Mouse (Mus musculus) frontal cortex, adult (tissue): ENCODE measurements around the gene Klhl30.
A peak's percentile ranks its signal among the peaks of the same experiment; 100 is the strongest.

Experiments used
- ATAC-seq: cut with Nextera tagmentation; 2 replicates; pipeline ENCODE4 v1.9.2; 2017; ENCODE audit warnings: mild to moderate bottlenecking, moderate library complexity, mixed read lengths; ENCODE audit not compliant: low TSS enrichment

The Klhl30 gene

GRCm38 (mm10) chr1:91350841-91351240 is at the start of gene Klhl30:
Klhl30 (plus strand) TSS chr1:91351016.
- no peak for ATAC-seq

- no peak for ATAC-seq
Measured at GRCm38 (mm10) chr1:91301206-91301920, 49.5 kb upstream of the Klhl30 start.

DNA sequence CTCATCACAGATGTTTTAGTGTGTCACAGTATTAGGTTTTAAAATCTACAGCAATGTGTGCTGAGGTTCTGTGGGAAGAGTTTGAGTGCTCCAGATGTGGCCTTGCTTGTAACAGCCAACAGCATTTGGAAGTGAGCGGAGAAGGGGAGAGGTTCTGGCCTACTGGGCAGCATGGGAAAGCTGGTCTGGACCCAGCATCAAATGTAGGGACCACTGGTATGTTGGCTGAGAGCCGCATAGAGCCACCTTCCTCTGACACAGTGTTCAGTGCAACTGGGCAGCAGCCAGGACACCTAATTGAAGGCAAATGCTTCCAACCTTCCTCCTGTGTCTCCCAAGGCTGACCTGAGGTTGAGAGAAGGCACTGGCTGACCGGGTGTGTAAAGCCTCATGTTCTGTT is 48.8 kb upstream of the Klhl30 start:
- ATAC-seq, result no peak

DNA sequence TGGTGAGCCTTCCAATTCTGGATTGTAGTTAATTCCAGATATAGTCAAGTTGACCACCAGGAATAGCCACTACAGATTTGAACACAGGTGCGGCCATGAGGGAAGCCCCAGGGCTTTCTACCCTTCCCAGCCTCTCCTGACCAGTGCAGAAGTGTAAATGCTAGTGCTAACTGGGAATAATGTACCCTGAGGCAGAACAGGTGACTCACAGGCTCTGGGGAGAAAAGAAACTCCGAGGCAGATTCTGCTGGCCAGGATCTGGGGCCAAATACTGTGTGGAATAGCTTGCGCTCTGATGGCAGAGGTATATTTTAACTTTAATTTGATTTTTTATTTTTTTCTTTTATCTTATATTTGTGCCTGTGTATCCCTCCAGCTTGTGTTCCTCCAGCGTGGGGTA is 46.2 kb upstream of the Klhl30 start:
- no peak for ATAC-seq

- ATAC-seq, result no peak
Measured at GRCm38 (mm10) chr1:91309366-91310085, 41.3 kb upstream of the Klhl30 start.

- no peak for ATAC-seq
Measured at GRCm38 (mm10) chr1:91312273-91312672, 38.5 kb upstream of the Klhl30 start.

DNA sequence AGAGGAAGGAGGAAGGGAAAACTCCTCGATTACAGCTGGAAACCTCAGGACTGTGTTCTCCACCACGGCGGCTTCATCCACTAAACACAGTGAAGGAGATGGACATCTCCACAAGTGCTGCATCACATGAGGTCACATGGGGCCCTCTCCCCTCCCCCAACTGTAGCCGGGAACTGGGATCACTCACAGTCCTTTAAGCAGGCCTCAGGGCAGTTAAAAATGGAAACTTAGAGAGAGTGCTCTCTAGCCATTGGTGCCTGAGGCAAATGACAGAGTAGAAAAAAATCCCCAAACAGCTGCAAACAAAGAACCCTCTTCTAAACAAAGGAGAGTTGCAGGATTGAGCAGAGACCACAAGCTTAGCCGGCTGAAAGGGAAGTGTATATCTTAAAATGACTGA is 37.6 kb upstream of the Klhl30 start:
- no peak for ATAC-seq

GRCm38 (mm10) chr1:91317656-91318055 is 33.2 kb upstream of the Klhl30 start:
- ATAC-seq, result no peak

GRCm38 (mm10) chr1:91321760-91322438 is 28.9 kb upstream of the Klhl30 start, which contains the start of gene Espnl:
Espnl (plus strand) TSS chr1:91322075.
- no peak for ATAC-seq

GRCm38 (mm10) chr1:91324646-91325045 is 26.2 kb upstream of the Klhl30 start:
- no peak for ATAC-seq

DNA sequence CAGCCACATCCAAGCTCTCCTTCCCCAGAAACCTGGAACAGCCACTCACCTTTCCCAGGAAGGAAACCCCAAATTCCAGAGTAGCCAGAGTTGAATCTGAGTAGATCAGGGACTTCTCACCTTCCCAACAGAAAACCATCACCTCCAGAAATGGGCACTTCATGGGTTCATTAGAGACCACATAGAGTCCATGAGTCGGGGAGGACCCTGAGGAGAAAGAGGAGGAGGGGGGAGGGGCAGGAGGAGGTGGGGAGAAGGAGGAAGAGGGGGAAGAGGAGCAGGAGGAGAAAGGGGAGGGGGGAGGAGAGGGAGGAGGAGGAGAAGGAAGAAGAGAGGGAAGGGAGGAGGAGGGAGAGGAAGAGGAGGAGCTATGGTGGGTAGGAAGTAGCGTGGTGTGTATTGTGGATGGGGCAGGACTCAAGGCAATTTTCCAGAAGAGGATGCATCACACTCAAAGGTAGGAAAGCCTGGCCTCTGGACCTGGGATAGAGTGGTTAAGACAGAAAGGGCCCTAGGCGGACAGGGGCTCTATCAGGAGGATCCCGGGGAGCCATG is 25.3 kb upstream of the Klhl30 start:
- no peak for ATAC-seq

GRCm38 (mm10) chr1:91332102-91332501 is 18.7 kb upstream of the Klhl30 start:
- ATAC-seq, result peak; percentile 90

DNA sequence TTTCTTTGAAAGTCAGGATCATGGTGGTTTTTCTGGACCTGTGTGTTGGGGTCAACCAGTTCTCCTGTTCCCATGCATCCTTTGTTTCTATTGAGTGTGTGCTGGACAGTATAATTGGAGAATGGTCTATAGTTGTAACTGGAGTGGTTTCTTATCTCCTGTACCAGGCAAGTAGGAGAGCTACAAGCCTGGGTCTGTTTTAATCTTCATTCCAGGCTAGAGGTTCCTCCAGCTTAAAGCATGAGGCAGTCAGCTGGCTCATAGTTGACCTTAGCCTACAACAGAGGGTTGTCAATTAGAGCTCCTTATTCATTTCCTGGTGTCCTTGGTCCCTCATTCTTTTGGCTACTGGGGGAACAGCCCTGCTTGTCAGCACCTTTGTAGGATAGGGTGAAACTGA is 17.2 kb upstream of the Klhl30 start:
- ATAC-seq, result no peak

DNA sequence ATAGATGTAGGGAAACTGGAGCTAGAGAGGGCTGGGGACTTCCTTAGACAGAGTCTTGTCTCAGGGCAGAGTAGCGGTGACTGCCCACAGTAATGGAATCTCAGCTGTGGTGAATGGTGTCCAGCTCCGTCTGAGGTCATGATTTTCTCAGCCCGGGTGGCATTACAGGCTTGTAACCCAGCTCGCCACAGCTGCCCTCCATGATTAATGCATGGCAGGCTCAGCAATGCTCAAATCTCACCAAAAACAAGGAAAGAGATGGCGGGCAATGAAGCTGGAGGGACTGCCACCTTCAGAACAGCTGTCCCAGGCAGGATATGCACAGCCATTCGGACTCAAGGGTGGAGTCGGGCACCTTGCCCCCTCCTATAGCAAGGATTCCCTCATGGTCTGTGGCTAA is 13.5 kb upstream of the Klhl30 start:
- no peak for ATAC-seq

DNA sequence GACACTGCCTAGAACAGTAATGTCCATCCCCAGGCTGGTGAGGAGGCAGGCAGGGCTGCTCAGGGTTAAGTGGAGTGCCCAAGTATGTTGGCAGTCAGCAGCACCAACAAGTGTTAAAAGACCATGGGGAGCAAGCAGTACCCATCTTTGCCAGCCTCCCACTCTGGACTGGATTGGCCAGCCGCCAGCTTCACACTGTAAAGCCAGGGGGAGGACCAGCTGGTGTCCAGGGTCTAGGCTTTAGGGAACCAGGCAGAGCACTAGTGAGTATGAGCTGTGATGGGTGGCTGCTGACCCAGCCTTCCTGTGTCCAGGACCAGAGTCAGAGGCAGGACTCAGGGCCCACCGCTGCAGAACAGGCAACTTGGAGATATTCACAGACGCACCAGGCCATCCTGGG is 6.8 kb upstream of the Klhl30 start:
- no peak for ATAC-seq

DNA sequence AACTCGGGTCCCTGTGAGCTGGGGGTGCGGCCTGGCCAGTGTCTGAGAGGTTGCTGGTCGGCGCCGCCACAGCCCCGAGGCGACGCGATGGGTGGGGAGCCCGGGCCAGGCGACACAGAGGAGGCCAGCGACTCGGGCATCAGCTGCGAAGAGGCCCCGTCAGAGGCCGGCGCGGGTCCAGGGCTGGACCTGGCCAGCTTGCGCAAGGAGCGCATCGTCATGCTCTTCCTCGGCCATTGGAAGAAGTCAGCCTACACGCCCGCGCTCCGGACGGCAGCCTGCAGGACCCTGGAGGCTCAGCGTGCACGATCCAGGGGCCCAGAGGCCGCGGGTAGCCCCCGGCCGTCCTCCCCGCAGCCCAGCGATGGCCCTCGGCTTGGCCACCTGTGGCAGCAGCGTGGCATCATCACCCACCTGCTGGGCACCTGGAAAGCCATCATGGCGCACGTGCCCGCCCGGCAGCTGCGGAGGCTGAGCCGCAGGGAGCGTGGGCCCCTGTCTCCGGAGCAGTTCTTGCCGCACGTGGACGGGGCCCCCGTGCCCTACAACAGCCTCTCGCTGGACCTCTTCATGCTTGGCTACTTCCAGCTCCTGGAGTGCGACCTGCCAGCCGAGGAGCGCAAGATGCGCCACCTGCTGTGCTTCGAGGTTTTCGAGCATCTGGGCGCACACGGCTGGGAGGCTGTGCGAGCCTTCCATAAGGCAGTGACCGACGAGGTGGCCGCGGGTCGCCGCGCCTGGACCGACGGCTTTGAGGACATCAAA is 5.7 kb upstream of the Klhl30 start:
- peak; percentile 42; the same call in 1 of the 2 replicates for ATAC-seq

DNA sequence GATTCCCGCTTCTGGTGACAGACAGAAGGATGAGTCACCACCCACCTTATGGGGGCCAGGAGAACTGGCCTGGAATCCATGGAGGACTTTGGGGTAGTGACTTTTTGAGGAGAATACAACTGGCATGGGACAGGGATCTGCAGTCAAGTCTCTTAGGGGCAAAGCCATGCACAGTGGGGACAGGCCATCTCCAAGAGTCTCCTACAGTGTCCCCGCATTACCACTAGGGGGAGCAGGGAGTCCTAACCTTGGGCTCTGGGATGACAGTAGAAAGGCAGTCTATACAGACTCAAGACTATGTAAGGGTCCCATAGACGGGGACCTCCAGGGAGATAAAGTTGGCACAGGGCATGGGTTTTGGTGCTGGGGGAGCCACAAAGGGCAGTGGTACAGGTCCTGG is 3.9 kb upstream of the Klhl30 start:
- peak; percentile 88 for ATAC-seq

- ATAC-seq, result no peak
Measured at GRCm38 (mm10) chr1:91351249-91351648, 433 bp downstream of the Klhl30 start.

- peak; percentile 77 for ATAC-seq
Measured at GRCm38 (mm10) chr1:91352277-91352676, 1.5 kb downstream of the Klhl30 start.

- ATAC-seq, result no peak
Measured at GRCm38 (mm10) chr1:91356105-91356504, 5.3 kb downstream of the Klhl30 start.

DNA sequence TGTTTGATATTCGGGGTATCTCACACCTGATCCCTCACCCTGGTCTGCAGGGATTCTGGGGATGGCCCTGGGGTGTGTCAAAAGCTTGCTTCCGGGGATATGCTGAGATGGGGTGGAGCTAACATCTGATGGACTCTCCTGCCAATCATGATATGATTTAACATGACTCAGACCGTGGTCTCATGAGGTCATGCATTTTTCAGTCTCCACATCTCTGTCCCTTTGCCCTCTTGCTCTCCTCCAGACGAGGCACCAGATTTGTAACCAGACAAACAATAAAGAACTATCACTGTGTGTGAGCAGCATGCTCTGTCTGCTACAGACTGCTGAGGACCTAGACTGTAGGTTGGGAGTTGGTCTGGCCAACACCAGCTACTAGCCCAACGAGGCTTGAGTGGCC is 11.3 kb downstream of the Klhl30 start:
- ATAC-seq, result no peak
